In the genomic region with DNA sequence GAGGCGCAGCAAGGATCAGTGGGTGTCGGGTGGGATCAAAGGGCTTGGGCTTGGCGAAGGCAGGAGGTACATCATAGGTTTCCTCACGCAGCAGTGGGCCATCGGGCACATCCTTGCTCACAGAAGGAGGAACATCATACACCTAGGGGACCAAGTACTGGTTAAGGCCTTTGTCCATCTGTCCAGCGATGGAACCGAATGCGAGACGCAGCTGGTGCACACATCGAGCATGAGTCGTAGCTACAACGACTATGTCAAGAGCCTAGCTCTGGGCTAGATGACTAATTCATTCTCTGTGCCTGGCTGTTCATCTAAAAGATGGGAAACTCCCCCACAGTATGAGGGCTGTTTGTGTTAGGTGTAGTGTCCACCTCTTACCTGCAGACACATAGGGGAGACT, we compare ENCODE assay signal across 26 mouse cellular contexts. TPM values are rescaled to one million over a fixed set of nuclear protein-coding genes. Genes with fewer than 3 reads are reported as not detected.
"Had no signal": no experiment of that assay in that cellular context is flagged by ENCODE, and none has a peak within 500 bp of the region (broad histone marks: within the 10 kb centered on the region; RNA-seq: fewer than 3 reads in every experiment).

No protein-coding gene starts in this region.

- H3K9ac ChIP-seq: limb, embryonic 13.5 days; liver, embryonic 12.5 days; liver, embryonic 15.5 days; neural tube, embryonic 12.5 days; neural tube, embryonic 15.5 days had no signal

- H3K4me2 ChIP-seq: limb, embryonic 13.5 days; liver, embryonic 12.5 days; liver, embryonic 15.5 days; midbrain, embryonic 11.5 days; neural tube, embryonic 12.5 days; neural tube, embryonic 15.5 days had no signal

- H3K27ac ChIP-seq: kidney, postnatal 0 days; limb, embryonic 10.5 days; limb, embryonic 13.5 days; liver, embryonic 12.5 days; liver, embryonic 15.5 days; neural tube, embryonic 12.5 days; neural tube, embryonic 15.5 days had no signal

- H3K9me3 ChIP-seq: limb, embryonic 10.5 days; limb, embryonic 13.5 days; liver, embryonic 12.5 days; liver, embryonic 15.5 days; neural tube, embryonic 12.5 days; neural tube, embryonic 15.5 days had no signal

- ATAC-seq: liver, embryonic 12.5 days had no signal

- DNase-seq: liver; lung, adult 2 months; lung, postnatal 14 days; midbrain, embryonic 14.5 days; right cerebral cortex, adult 18-20 months; right cerebral cortex, postnatal 14 days; spleen, adult 18-20 months; thymus, adult 18-20 months; thymus, postnatal 36 days had no signal

- H3K4me3 ChIP-seq: limb, embryonic 10.5 days; limb, embryonic 13.5 days; liver, embryonic 12.5 days; liver, embryonic 15.5 days; neural tube, embryonic 12.5 days; neural tube, embryonic 15.5 days had no signal

- H3K27me3 ChIP-seq: limb, embryonic 13.5 days; neural tube, embryonic 12.5 days; neural tube, embryonic 15.5 days had no signal

RNA-seq across cellular contexts. Expression of a gene that starts 23.5 kb away (rescaled TPM):
- total RNA-seq: layer of hippocampus, adult 8-10 months; layer of hippocampus, postnatal 25 days; left cerebral cortex, adult 18-20 months; left cerebral cortex, postnatal 25 days; megakaryocyte progenitor cell, adult 5-6 weeks; megakaryocyte-erythroid progenitor cell, adult 5-6 weeks; midbrain, postnatal 0 days had no signal
- polyA plus RNA-seq: kidney, embryonic 14.5 days; kidney, postnatal 0 days; limb, embryonic 10.5 days; liver, embryonic 12.5 days; lung, embryonic 16.5 days; midbrain, embryonic 11.5 days; midbrain, embryonic 14.5 days; midbrain, postnatal 0 days; neural tube, embryonic 12.5 days; neural tube, embryonic 15.5 days had no signal

RNA-seq across cellular contexts. Expression of a gene that starts 29.3 kb away (rescaled TPM):
- total RNA-seq: megakaryocyte-erythroid progenitor cell, adult 5-6 weeks had no signal
